Mouse (Mus musculus) hindbrain, postnatal 0 days (tissue): Measurements from ENCODE around the gene Agap3. TPM values are rescaled to one million over a fixed set of nuclear protein-coding genes. Genes with fewer than 3 reads are reported as not detected.

Source experiments
- ATAC-seq: fragments of 200-750 bp; cut with Nextera tagmentation; 2 replicates; pipeline ENCODE4 v1.8.0; 2017; ENCODE audit warnings: mild to moderate bottlenecking, moderate TSS enrichment, moderate library complexity
- DNase-seq: peaks from one replicate; pipeline ENCODE4 v3.0.0-alpha.2; 2015; ENCODE audit warnings: low spot score
- H3K27ac ChIP-seq: fragments of 300-500 bp; sonication (generic); 2 replicates; pipeline ENCODE4 v1.5.1; 2014; ENCODE audit warnings: mild to moderate bottlenecking
- H3K27me3 ChIP-seq: fragments of 300-500 bp; sonication (generic); 2 replicates; pipeline ENCODE4 v1.6.1; 2014; ENCODE audit warnings: low read length, mixed read lengths; ENCODE audit not compliant: insufficient read depth
- H3K36me3 ChIP-seq: fragments of 300-500 bp; sonication (generic); 2 replicates; pipeline ENCODE4 v1.6.1; 2014; ENCODE audit warnings: low read length, mixed read lengths; ENCODE audit not compliant: insufficient read depth
- H3K4me1 ChIP-seq: fragments of 300-500 bp; sonication (generic); 2 replicates; pipeline ENCODE4 v1.6.1; 2014; ENCODE audit warnings: antibody characterized with exemption, low read length, mixed read lengths; ENCODE audit not compliant: insufficient read depth
- H3K4me2 ChIP-seq: fragments of 300-500 bp; sonication (generic); 2 replicates; pipeline ENCODE4 v1.6.1; 2014; ENCODE audit warnings: low read depth, mild to moderate bottlenecking, low read length, moderate library complexity, mixed read lengths
- H3K4me3 ChIP-seq: fragments of 300-500 bp; sonication (generic); 2 replicates; pipeline ENCODE4 v1.5.1; 2014; ENCODE audit warnings: low read length
- H3K9ac ChIP-seq: fragments of 300-500 bp; sonication (generic); replicated peaks from 2 replicates; pipeline ENCODE4 v1.6.1; 2014; ENCODE audit warnings: mild to moderate bottlenecking, low read length, moderate library complexity, mixed read lengths
- H3K9me3 ChIP-seq: fragments of 300-500 bp; sonication (generic); 2 replicates; pipeline ENCODE4 v1.6.1; 2016; ENCODE audit warnings: low read length, mixed read lengths
- CTCF ChIP-seq: IDR thresholded peaks from 2 replicates; pipeline ENCODE4 v1.5.1; 2016; ENCODE audit warnings: antibody characterized with exemption, control low read depth, low read depth
- WGBS: fragments of 180-500 bp; shearing (Covaris S2); extraction: QIAGEN DNeasy Blood & Tissue Kit; methylation state at CpG from one replicate; pipeline ENCODE4 v1.1.7; 2014; 5-methylcytosine and 5-hydroxymethylcytosine counted together
- polyA plus RNA-seq: library from polyadenylated mRNA; unstranded; fragments of >200 nt; fragmentation: Nextera tagmentation; extraction: Ambion mirVana; gene quantifications from 2 replicates; pipeline ENCODE4 v1.2.1, GENCODE M21; 2015
- total RNA-seq: library from RNA; depleted of rRNA; stranded (reverse); fragments of >200 nt; gene quantifications from 2 replicates; pipeline ENCODE4 v1.2.3, GENCODE M21; 2014

The Agap3 gene
- total and polyA plus RNA-seq, 2 experiments from 2014 or later, result 121 to 287 TPM

- WGBS, result 54% methylated on average over 11 of the region's 11 CpGs
- Histone ChIP-seq H3K4me3 (no peak within 1 kb of the TSS), H3K4me1 (peaks cover 8% of the 10 kb centered on the region), H3K27me3 (no peaks in the 10 kb centered on the region), H3K9ac (no peak within 1 kb of the TSS), H3K9me3 (no peaks in the 10 kb centered on the region), H3K36me3 (no peaks in the 10 kb centered on the region), H3K27ac (no peak within 1 kb of the TSS), H3K4me2 (no peak within 1 kb of the TSS)
- ATAC-seq (no peak), DNase-seq (no peak)
- no peak for TF ChIP-seq CTCF
These were observed 38.8 kb upstream of the Agap3 start, which contains the start of gene Asic3 for GRCm38 (mm10) chr5:24413042-24413693. Gene Asic3, plus strand, starts transcription at chr5:24413392.

DNA sequence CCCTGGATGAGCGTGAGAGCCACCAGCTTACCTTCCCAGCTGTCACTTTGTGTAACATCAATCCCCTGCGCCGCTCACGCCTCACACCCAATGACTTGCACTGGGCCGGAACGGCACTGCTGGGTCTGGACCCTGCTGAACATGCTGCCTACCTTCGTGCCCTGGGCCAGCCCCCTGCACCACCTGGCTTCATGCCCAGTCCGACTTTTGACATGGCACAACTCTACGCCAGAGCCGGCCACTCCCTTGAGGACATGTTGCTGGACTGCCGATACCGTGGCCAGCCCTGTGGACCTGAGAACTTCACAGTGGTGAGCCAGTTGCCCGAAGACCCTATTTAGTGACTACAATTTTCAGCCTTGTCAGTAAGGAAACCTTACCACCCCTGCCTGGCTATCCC, 38.0 kb upstream of the Agap3 start:
- Histone ChIP-seq H3K27me3 (no peaks in the 10 kb centered on the region), H3K4me1 (peaks cover 8% of the 10 kb centered on the region), H3K4me2 (no peak overlapping the region), H3K36me3 (no peaks in the 10 kb centered on the region), H3K9ac (no peak overlapping the region), H3K4me3 (no peak overlapping the region), H3K27ac (no peak overlapping the region), H3K9me3 (no peaks in the 10 kb centered on the region)
- no peak for ATAC-seq
- DNase-seq, result no peak
- WGBS, result 73% methylated on average over 13 of the region's 13 CpGs
- no peak for TF ChIP-seq CTCF

DNA sequence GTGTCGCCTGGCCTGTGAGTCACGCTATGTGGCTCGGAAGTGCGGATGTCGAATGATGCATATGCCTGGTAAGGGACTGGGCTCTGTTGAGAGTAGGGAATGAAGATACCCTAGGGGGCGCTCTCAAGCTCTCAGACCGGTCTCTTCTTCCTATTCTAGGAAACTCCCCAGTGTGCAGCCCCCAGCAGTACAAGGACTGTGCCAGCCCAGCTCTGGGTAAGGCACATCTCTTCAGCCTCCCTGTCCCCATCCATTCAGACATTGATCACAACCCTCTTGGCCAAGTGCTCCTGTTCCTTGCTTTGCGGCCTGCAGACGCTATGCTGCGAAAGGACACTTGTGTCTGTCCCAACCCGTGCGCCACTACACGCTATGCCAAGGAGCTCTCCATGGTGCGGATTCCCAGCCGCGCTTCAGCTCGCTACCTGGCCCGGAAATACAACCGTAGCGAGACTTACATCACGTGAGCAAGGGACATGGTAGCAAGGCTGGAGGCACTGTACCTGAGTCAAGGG, 35.7 kb upstream of the Agap3 start:
- no peak overlapping the region for H3K27ac ChIP-seq
- 4% methylated on average over 21 of the region's 21 CpGs for WGBS
- H3K4me1 ChIP-seq, result peaks cover 8% of the 10 kb centered on the region
- ATAC-seq (peak; percentile 77), DNase-seq (peak; percentile 84)
- no peaks in the 10 kb centered on the region for H3K27me3 ChIP-seq
- peak overlapping the region; percentile 25 for H3K4me2 ChIP-seq
- H3K9me3 ChIP-seq, result no peaks in the 10 kb centered on the region
- TF ChIP-seq CTCF, result peak; percentile 73
- no peak overlapping the region for H3K4me3 ChIP-seq
- H3K9ac ChIP-seq, result no peak overlapping the region
- peaks cover 12% of the 10 kb centered on the region for H3K36me3 ChIP-seq

- ATAC-seq, result no peak
- no peaks in the 10 kb centered on the region for H3K9me3 ChIP-seq
- 87% methylated on average over 10 of the region's 10 CpGs for WGBS
These were observed 34.4 kb upstream of the Agap3 start for GRCm38 (mm10) chr5:24417587-24417986.

DNA sequence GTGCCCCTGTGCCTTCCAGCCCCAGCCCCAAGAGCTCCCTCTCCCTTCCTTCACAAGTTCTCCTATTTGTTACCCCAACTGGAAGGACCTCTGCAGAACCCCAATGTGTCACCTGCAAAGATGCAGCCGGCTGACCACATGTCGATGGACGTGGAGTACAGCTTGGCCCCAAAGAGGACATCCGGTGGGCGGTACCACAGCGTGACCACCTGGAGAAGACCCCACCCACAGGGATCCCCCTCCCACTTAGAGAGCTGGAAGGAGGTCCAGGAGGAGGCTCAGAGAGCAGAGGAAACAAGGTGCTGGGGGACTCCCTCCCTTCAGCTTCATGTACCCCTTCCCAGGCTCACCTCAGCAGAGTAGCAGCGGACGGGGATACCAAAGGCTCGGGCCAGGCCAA, 31.6 kb upstream of the Agap3 start:
- Histone ChIP-seq H3K9me3 (no peaks in the 10 kb centered on the region), H3K27me3 (no peaks in the 10 kb centered on the region), H3K4me2 (no peak overlapping the region), H3K36me3 (peaks cover 15% of the 10 kb centered on the region), H3K9ac (no peak overlapping the region), H3K27ac (no peak overlapping the region), H3K4me1 (peaks cover 20% of the 10 kb centered on the region), H3K4me3 (no peak overlapping the region)
- no peak for TF ChIP-seq CTCF
- no peak for ATAC-seq
- no peak for DNase-seq
- whole genome bisulfite sequencing, result 91% methylated on average over 9 of the region's 9 CpGs

More at GRCm38 (mm10) chr5:24417587-24417986, 34.4 kb upstream of the Agap3 start:
- DNase-seq, result no peak
- Histone ChIP-seq H3K4me2 (no peak overlapping the region), H3K36me3 (peaks cover 15% of the 10 kb centered on the region), H3K9ac (no peak overlapping the region), H3K4me1 (peaks cover 12% of the 10 kb centered on the region), H3K27me3 (no peaks in the 10 kb centered on the region), H3K4me3 (no peak overlapping the region), H3K27ac (no peak overlapping the region)
- no peak for TF ChIP-seq CTCF

DNA sequence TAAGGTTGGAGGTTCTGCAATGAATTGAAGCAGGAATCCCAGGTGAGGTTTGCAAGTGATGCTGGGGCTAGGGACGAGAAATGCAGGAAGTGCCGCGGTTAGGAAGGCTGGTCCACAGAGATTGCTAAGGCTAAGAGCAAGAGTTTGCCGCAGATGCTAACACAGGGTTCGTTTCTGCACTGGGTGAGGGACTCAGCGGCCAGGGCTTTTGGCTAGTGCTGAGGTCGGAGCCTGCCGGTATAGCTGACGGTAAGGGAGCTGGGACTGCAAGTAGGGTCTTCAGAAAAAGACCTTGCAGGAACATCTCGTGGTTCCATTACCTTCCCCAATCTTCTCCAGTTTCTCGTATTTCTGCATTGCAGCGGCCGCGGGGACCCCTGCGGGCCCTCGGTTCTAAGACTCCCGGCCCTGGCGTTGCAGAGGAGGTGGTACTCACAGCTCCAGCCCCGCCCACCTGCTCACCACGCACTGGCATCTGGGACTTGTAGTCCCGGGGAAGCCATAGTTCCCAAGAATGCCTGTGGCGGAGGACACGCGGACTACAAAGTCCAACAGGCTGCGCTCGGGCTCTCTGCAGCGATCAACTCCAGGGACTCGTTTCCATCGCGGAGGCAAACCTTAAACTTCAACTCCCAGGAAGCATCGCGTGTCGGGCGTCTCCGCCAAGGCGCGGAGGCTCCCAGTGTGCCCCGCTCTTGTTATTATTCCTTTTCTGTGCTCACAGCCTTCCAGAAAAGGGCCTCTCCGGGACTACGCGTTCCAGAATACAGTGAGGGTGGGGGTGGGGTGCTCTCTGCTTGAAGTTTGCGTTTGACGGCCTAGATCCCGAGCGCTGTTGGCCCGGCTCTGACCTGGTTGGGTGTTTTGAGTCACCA, 28.6 kb upstream of the Agap3 start, which contains the start of the genes Cdk5 and Slc4a2:
TSS of gene Cdk5 (minus strand) at position 402 of the 875 bp plus-strand sequence.
TSS of gene Slc4a2 (plus strand) at position 709 of the 875 bp plus-strand sequence.
- no peak; the same call in none of the 2 replicates for TF ChIP-seq CTCF
- Histone ChIP-seq H3K27ac (peak within 1 kb of the TSS; percentile 90), H3K36me3 (peaks cover 15% of the 10 kb centered on the region), H3K4me3 (peak within 1 kb of the TSS; percentile 68), H3K4me1 (peaks cover 12% of the 10 kb centered on the region), H3K4me2 (peak within 1 kb of the TSS; percentile 87), H3K27me3 (no peaks in the 10 kb centered on the region), H3K9ac (peak within 1 kb of the TSS; percentile 73), H3K9me3 (no peaks in the 10 kb centered on the region)
- ATAC-seq, result peak; percentile 96
- under 1% methylated on average over 46 of the region's 46 CpGs for WGBS
- DNase-seq, result peak; percentile 100
